In genomic region chr11:11875230-11875629, GRCm38 (mm10) we compare ENCODE assay signal across 16 mouse cellular contexts. TPM values are rescaled to one million over a fixed set of nuclear protein-coding genes. Genes with fewer than 3 reads are reported as not detected.
DNase-seq lines count a peak whose midpoint lies in the region; ATAC-seq lines count a peak whose summit lies in the region.
"Had no signal": no experiment of that assay in that cellular context is flagged by ENCODE, and none has a peak within 500 bp of the region (broad histone marks: within the 10 kb centered on the region; RNA-seq: fewer than 3 reads in every experiment).

No protein-coding gene starts in this region.

- H3K9me3 ChIP-seq in megakaryocyte, embryonic 14.5 days, result no peaks in the 10 kb centered on the region
- no peaks in the 10 kb centered on the region for H3K9me3 ChIP-seq in embryonic facial prominence, embryonic 14.5 days (ENCODE audit: control insufficient read depth, low read length)
- no peaks in the 10 kb centered on the region for H3K9me3 ChIP-seq in heart, embryonic 11.5 days (replicated peaks; ENCODE audit: control insufficient read depth, low read length)
- H3K9me3 ChIP-seq in limb, embryonic 10.5 days (replicated peaks), result no peaks in the 10 kb centered on the region

- H3K4me2 ChIP-seq in embryonic facial prominence, embryonic 14.5 days (ENCODE audit: low read depth, low read length), result no peak overlapping the region
- H3K4me2 ChIP-seq in heart, embryonic 11.5 days, result no peak overlapping the region

- H3K36me3 ChIP-seq in megakaryocyte, embryonic 14.5 days (replicated peaks; ENCODE audit: low read length), result no peaks in the 10 kb centered on the region
- no peaks in the 10 kb centered on the region for H3K36me3 ChIP-seq in embryonic facial prominence, embryonic 14.5 days (ENCODE audit: control insufficient read depth, insufficient read depth, low read length)
- H3K36me3 ChIP-seq in heart, embryonic 11.5 days (ENCODE audit: control insufficient read depth, insufficient read depth, low read length), result no peaks in the 10 kb centered on the region
- H3K36me3 ChIP-seq in limb, embryonic 10.5 days, result no peaks in the 10 kb centered on the region

- 0 out of 2 replicates have a peak overlapping the region, but pooled peaks have one; percentile 15 for H3K27ac ChIP-seq in embryonic facial prominence, embryonic 14.5 days (replicated peaks; ENCODE audit: low read depth, low read length)
- H3K27ac ChIP-seq in heart, embryonic 11.5 days (ENCODE audit: low read depth, low read length), result peak overlapping the region; percentile 81
- H3K27ac ChIP-seq in limb, embryonic 10.5 days, result peak overlapping the region; percentile 27; the same call in 1 of the 2 replicates
- H3K27ac ChIP-seq: left cerebral cortex, adult 2 months had no signal

- WGBS in embryonic facial prominence, embryonic 14.5 days, result 73% methylated on average over 2 of the region's 2 CpGs
- WGBS in heart, embryonic 11.5 days (ENCODE audit: insufficient replicate concordance), result 24% methylated on average over 2 of the region's 2 CpGs
- WGBS in limb, embryonic 10.5 days, result 97% methylated on average over 2 of the region's 2 CpGs

- peaks cover 87% of the 10 kb centered on the region for H3K4me1 ChIP-seq in megakaryocyte, embryonic 14.5 days
- H3K4me1 ChIP-seq in embryonic facial prominence, embryonic 14.5 days (ENCODE audit: control insufficient read depth, insufficient read depth, low read length), result peaks cover 64% of the 10 kb centered on the region
- peaks cover 52% of the 10 kb centered on the region for H3K4me1 ChIP-seq in heart, embryonic 11.5 days (ENCODE audit: control insufficient read depth, insufficient read depth, low read length)
- H3K4me1 ChIP-seq in limb, embryonic 10.5 days, result peaks cover 53% of the 10 kb centered on the region

- no peak overlapping the region for H3K9ac ChIP-seq in embryonic facial prominence, embryonic 14.5 days (ENCODE audit: low read depth, low read length)
- H3K9ac ChIP-seq in heart, embryonic 11.5 days (ENCODE audit: low read depth, low read length), result no peak overlapping the region

- H3K27me3 ChIP-seq in megakaryocyte, embryonic 14.5 days (replicated peaks), result no peaks in the 10 kb centered on the region
- no peaks in the 10 kb centered on the region for H3K27me3 ChIP-seq in embryonic facial prominence, embryonic 14.5 days (replicated peaks; ENCODE audit: control insufficient read depth, insufficient read depth, low read length)
- no peaks in the 10 kb centered on the region for H3K27me3 ChIP-seq in heart, embryonic 11.5 days (ENCODE audit: control insufficient read depth, insufficient read depth, low read length)
- H3K27me3 ChIP-seq in limb, embryonic 10.5 days (ENCODE audit: low read depth, poor library complexity, severe bottlenecking), result no peaks in the 10 kb centered on the region

- peak; percentile 40 for DNase-seq in embryonic facial prominence, embryonic 14.5 days (ENCODE audit: low spot score)
- DNase-seq in limb, embryonic 10.5 days (ENCODE audit: low spot score), result no peak
- DNase-seq in embryo, embryonic 11 days, result no peak
- no peak for DNase-seq in thymus, postnatal 0 days (ENCODE audit: low spot score)
- DNase-seq: adrenal gland, adult 8-10 months; cerebellum, postnatal 25 days; kidney, postnatal 14 days; liver; lung, postnatal 14 days; right cerebral cortex, postnatal 25 days had no signal

- peak overlapping the region; percentile 54 for H3K4me3 ChIP-seq in megakaryocyte, embryonic 14.5 days (replicated peaks)
- H3K4me3 ChIP-seq in embryonic facial prominence, embryonic 14.5 days (ENCODE audit: low read depth, low read length), result no peak overlapping the region
- H3K4me3 ChIP-seq in heart, embryonic 11.5 days (ENCODE audit: low read depth, low read length), result no peak overlapping the region
- no peak overlapping the region for H3K4me3 ChIP-seq in limb, embryonic 10.5 days
- H3K4me3 ChIP-seq: left cerebral cortex, adult 2 months had no signal

- ATAC-seq in megakaryocyte, adult 5-6 weeks (ENCODE audit: poor library complexity, severe bottlenecking), result no peak
- no peak for ATAC-seq in embryonic facial prominence, embryonic 14.5 days (ENCODE audit: low read depth)
- peak; percentile 46 for ATAC-seq in heart, embryonic 11.5 days (replicated peaks; ENCODE audit: insufficient number of reproducible peaks, low FRiP score, low TSS enrichment)
- ATAC-seq in monocyte, adult 5-6 weeks (replicated peaks; ENCODE audit: insufficient number of reproducible peaks, low FRiP score, low TSS enrichment, poor library complexity, severe bottlenecking), result no peak
- ATAC-seq: inflammation-experienced regulatory T-cells, adult 6 months had no signal

RNA-seq across cellular contexts. Expression of gene Ddc, which starts 22.7 kb away (rescaled TPM):
- polyA plus RNA-seq in megakaryocyte, embryonic 14.5 days (2012; ENCODE audit: insufficient read depth, low replicate concordance), result not detected in 2 replicates
- 0.23 and 0.38 TPM in 2 replicates for total RNA-seq in megakaryocyte, adult 5-6 weeks (2015)
- 0.16 TPM in 1 of 2 replicates, not detected in the other for total RNA-seq in megakaryocyte, adult 5-6 weeks (2017)
- polyA plus RNA-seq in embryonic facial prominence, embryonic 14.5 days (2014; fragmentation: Nextera tagmentation; extraction: Ambion mirVana), result 32.5 and 48.4 TPM in 2 replicates
- polyA plus RNA-seq in heart, embryonic 11.5 days (2014; fragmentation: Nextera tagmentation; extraction: Ambion mirVana), result 39.7 and 44.5 TPM in 2 replicates
- polyA plus RNA-seq in limb, embryonic 10.5 days (2016; fragmentation: Nextera tagmentation; extraction: Ambion mirVana), result 5.5 and 6.2 TPM in 2 replicates
- total RNA-seq in monocyte, adult 5-6 weeks (2017), result not detected in 3 replicates
- polyA plus RNA-seq in thymus, postnatal 0 days (2015; fragmentation: Nextera tagmentation; extraction: Ambion mirVana), result 4.9 and 7.8 TPM in 2 replicates

Comparison
In these comparisons a context has a peak if more than half of its experiments do, and no peak if none do; other contexts are left out.
1. H3K27ac ChIP-seq: peak in every context shown above with its lines; median percentile 81 in heart, embryonic 11.5 days; 27 in limb, embryonic 10.5 days; 15 in embryonic facial prominence, embryonic 14.5 days.